Mouse (Mus musculus) left cerebral cortex, adult 2 months (tissue): ENCODE results near the gene Tmsb15b2. TPM values are rescaled to one million over a fixed set of nuclear protein-coding genes. Genes with fewer than 3 reads are reported as not detected.
"Not testable (repeated sequence)": the region's sequence is repeated elsewhere in the genome, so short reads cannot be mapped to it uniquely, and the experiment has no call there.

Experiments used
- DNase-seq, 2 experiments: peaks; one replicate each; pipeline ENCODE4 v3.0.0; 2021 to 2022; ENCODE audit warnings: low spot score in 2 of 2, mixed read lengths in 1 of 2; ENCODE audit errors: extremely low spot score in 1 of 2
- H3K27ac ChIP-seq: fragments of 200-600 bp; 2 replicates; pipeline ENCODE4 v1.8.1; 2022
- H3K4me3 ChIP-seq: fragments of 200-600 bp; 2 replicates; pipeline ENCODE4 v1.8.1; 2022
- CTCF ChIP-seq: fragments of 200-600 bp; IDR thresholded peaks from 2 replicates; pipeline ENCODE4 v1.8.1; 2022; ENCODE audit warnings: antibody characterized with exemption, mild to moderate bottlenecking, moderate library complexity
- intact Hi-C: fragments of 180-260 bp; cut with DNase I; formaldehyde crosslinking; loops from one replicate; pipeline ENCODE4 v1.15.1; 2025
- total RNA-seq, 2 experiments: library from RNA; stranded (reverse); gene quantifications; 2 replicates each; pipeline ENCODE4 v1.2.3; 2021

The Tmsb15b2 gene
- total RNA-seq, 2 experiments from 2014 or later = 7.5 to 19.7 TPM

- Histone ChIP-seq H3K27ac (no peak within 1 kb of the TSS), H3K4me3 (peak within 1 kb of the TSS; percentile 34)
- TF ChIP-seq CTCF = no peak
- intact Hi-C loops = loop anchor here (5.0 kb wide), 1 partner anchor 41 kb away; no protein-coding TSS in a partner anchor
- DNase-seq = peak in 1 of 2 experiments; percentile 68
These were observed 1.3 kb upstream of the Tmsb15b2 start, which contains the start of the genes Tmsb15l and Tmsb15b1 for GRCm38 (mm10) chrX:136976424-136977084. Tmsb15l (minus strand) TSS chrX:136976869. Tmsb15b1 (minus strand) TSS chrX:136976874.

GRCm38 (mm10) chrX:136959688-136960087 lies 15.6 kb downstream of the Tmsb15b2 start:
- TF ChIP-seq CTCF = peak; percentile 44
- Histone ChIP-seq H3K27ac (no peak overlapping the region), H3K4me3 (no peak overlapping the region)
- intact Hi-C loops = loop anchor here (2.0 kb wide), 2 partner anchors 19 to 57 kb away; no protein-coding TSS in a partner anchor
- DNase-seq = peak in 1 of 2 experiments; percentile 7

- H3K27ac ChIP-seq, DNase-seq: not testable (repeated sequence)
- H3K4me3 ChIP-seq = peak overlapping the region; percentile 24; the same call in 1 of the 2 replicates
- intact Hi-C loops = loop anchor here (2.0 kb wide), 2 partner anchors 21 to 59 kb away; no protein-coding TSS in a partner anchor
These were observed 17.0 kb downstream of the Tmsb15b2 start for GRCm38 (mm10) chrX:136958300-136958699.

GRCm38 (mm10) chrX:136957583-136958279 lies 17.6 kb downstream of the Tmsb15b2 start:
- intact Hi-C loops = loop anchor here (2.0 kb wide), 2 partner anchors 21 to 59 kb away; no protein-coding TSS in a partner anchor
- H3K27ac ChIP-seq = not testable (repeated sequence)
- H3K4me3 ChIP-seq = peak overlapping the region; percentile 49
- peak; percentile 68 to 77 for DNase-seq

- DNase-seq = no peak
- no peak for TF ChIP-seq CTCF
- Histone ChIP-seq H3K4me3 (no peak overlapping the region), H3K27ac (no peak overlapping the region)
- intact Hi-C loops = no loop called here
These were observed 37.3 kb downstream of the Tmsb15b2 start for GRCm38 (mm10) chrX:136937985-136938384.

- no peak within 1 kb of the TSS for H3K4me3 ChIP-seq
- DNase-seq = no peak
- no peak within 1 kb of the TSS for H3K27ac ChIP-seq
- no peak for TF ChIP-seq CTCF
- intact Hi-C loops = no loop called here
These were observed 48.3 kb downstream of the Tmsb15b2 start, which contains the start of gene H2bfm for GRCm38 (mm10) chrX:136927031-136927430. H2bfm (plus strand) TSS chrX:136927325.

- TF ChIP-seq CTCF = no peak
- no peak for DNase-seq
- intact Hi-C loops = no loop called here
These were observed 49.4 kb downstream of the Tmsb15b2 start for GRCm38 (mm10) chrX:136925863-136926262.

More at GRCm38 (mm10) chrX:136925863-136926262, 49.4 kb downstream of the Tmsb15b2 start:
- Histone ChIP-seq H3K4me3 (no peak overlapping the region), H3K27ac (no peak overlapping the region)

Other genes starting within 250 kb of the Tmsb15b2 start
- gene Morf4l2, start 231.8 kb downstream of the Tmsb15b2 start, total RNA-seq = 100 to 1,000 TPM; 325 to 327 TPM
- under 1 TPM in 1 of 2 experiments, not detected in 1; 0.89 TPM for gene Glra4, start 195.4 kb downstream of the Tmsb15b2 start, total RNA-seq
- 100 to 1,000 TPM; 435 to 470 TPM for gene Plp1, start 152.8 kb downstream of the Tmsb15b2 start, total RNA-seq
- 10 to 100 TPM; 13.8 to 16.0 TPM for gene Rab9b, start 106.7 kb downstream of the Tmsb15b2 start, total RNA-seq
- gene H2bfm, start 48.2 kb downstream of the Tmsb15b2 start, total RNA-seq = not detected
- 1 to 10 TPM; 3.6 to 3.8 TPM for gene Tmsb15l, start 1.4 kb upstream of the Tmsb15b2 start, total RNA-seq
- gene Tmsb15b1, start 1.4 kb upstream of the Tmsb15b2 start, total RNA-seq = 1 to 10 TPM; 2.8 to 7.7 TPM
- 100 to 1,000 TPM; 258 to 272 TPM for gene Zcchc18, start 17.7 kb upstream of the Tmsb15b2 start, total RNA-seq
- gene Slc25a53, start 62.8 kb upstream of the Tmsb15b2 start, total RNA-seq = 10 to 100 TPM; 26.5 to 34.7 TPM
- 10 to 100 TPM in 1 of 2 experiments, 1 to 10 TPM in 1; 8.8 to 10.6 TPM for gene Fam199x, start 74.1 kb upstream of the Tmsb15b2 start, total RNA-seq
- gene Esx1, start 146.6 kb upstream of the Tmsb15b2 start, total RNA-seq = not detected